Mouse (Mus musculus) heart, postnatal 36 days (tissue): ENCODE measurements around the gene Tkfc. TPM values are rescaled to one million over a fixed set of nuclear protein-coding genes. Genes with fewer than 3 reads are reported as not detected.

Source experiments
- total RNA-seq, 2 experiments: library from RNA; stranded (reverse); gene quantifications; 2 replicates each; pipeline ENCODE4 v1.2.3; 2021

The Tkfc gene
- total RNA-seq, 2 experiments from 2014 or later = 9.0 to 9.2 TPM

Other genes with a start within 250 kb of the Tkfc start
- 10 to 100 TPM; 39.4 to 41.6 TPM for gene Syt7, start 216.6 kb downstream of the Tkfc start, total RNA-seq
- 1 to 10 TPM; 1.0 to 1.1 TPM for gene Lrrc10b, start 148.2 kb downstream of the Tkfc start, total RNA-seq
- under 1 TPM; 0.19 to 0.61 TPM for gene Ppp1r32, start 122.7 kb downstream of the Tkfc start, total RNA-seq
- 10 to 100 TPM; 24.5 to 25.4 TPM for gene Cpsf7, start 80.4 kb downstream of the Tkfc start, total RNA-seq
- gene Sdhaf2, start 79.5 kb downstream of the Tkfc start, total RNA-seq = 10 to 100 TPM; 69.0 to 81.9 TPM
- gene Tmem216, start 49.4 kb downstream of the Tkfc start, total RNA-seq = 1 to 10 TPM; 4.7 to 6.0 TPM
- 10 to 100 TPM; 13.1 to 13.2 TPM for gene Cyb561a3, start 28.5 kb downstream of the Tkfc start, total RNA-seq
- gene Tmem138, start 28.3 kb downstream of the Tkfc start, total RNA-seq = 1 to 10 TPM; 2.6 to 3.1 TPM
- 100 to 1,000 TPM; 161 to 172 TPM for gene Ddb1, start 327 bp downstream of the Tkfc start, total RNA-seq
- not detected for gene Vwce, start 28.6 kb upstream of the Tkfc start, total RNA-seq
- not detected for gene Pga5, start 72.4 kb upstream of the Tkfc start, total RNA-seq
- gene Vps37c, start 83.1 kb upstream of the Tkfc start, total RNA-seq = 10 to 100 TPM; 19.2 to 21.0 TPM
- gene Cd5, start 133.3 kb upstream of the Tkfc start, total RNA-seq = under 1 TPM; 0.14 to 0.28 TPM
- gene Cd6, start 224.4 kb upstream of the Tkfc start, total RNA-seq = under 1 TPM; 0.08 to 0.31 TPM
- 1 to 10 TPM; 2.2 to 2.4 TPM for gene Slc15a3, start 234.1 kb upstream of the Tkfc start, total RNA-seq